Mouse (Mus musculus): ENCODE measurements around the gene Tecpr2. TPM values are rescaled to one million over a fixed set of nuclear protein-coding genes. Genes with fewer than 3 reads are reported as not detected.

Gene Tecpr2
- polyA plus RNA-seq, 1 experiment from 2014 or later: 4.7 TPM

DNA sequence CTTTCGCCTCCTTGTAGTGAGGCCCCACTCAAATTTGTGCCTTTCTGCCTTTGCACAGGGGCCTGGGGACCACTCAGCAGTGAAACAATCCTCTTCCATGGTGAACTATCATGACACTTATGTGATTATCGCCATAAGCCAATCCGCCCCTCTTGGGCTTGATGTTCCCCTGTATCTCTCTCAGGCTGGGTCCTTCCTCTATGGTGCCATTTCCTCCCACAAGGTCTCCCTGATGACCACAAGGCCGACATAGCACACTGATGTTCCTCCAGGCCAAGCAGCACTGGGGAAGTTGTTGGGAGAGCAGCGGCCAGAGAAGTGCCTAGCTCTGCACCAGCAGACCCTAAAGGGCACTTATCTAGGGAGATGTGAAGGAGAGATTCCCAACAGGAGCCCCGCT lies 85.7 kb downstream of the Tecpr2 start:
- Histone ChIP-seq H3K27me3 (no peaks in the 10 kb centered on the region), H3K9ac (no peak overlapping the region), H3K4me1 (peaks cover 18% of the 10 kb centered on the region), H3K27ac (no peak overlapping the region), H3K4me3 (replicated peaks) (no peak overlapping the region), H3K9me3 (replicated peaks) (no peaks in the 10 kb centered on the region), H3K4me2 (no peak overlapping the region), H3K36me3 (peaks cover 65% of the 10 kb centered on the region)
- WGBS: 87% methylated on average over 6 of the region's 6 CpGs
- no peak for ATAC-seq (replicated peaks; ENCODE audit: low FRiP score)

DNA sequence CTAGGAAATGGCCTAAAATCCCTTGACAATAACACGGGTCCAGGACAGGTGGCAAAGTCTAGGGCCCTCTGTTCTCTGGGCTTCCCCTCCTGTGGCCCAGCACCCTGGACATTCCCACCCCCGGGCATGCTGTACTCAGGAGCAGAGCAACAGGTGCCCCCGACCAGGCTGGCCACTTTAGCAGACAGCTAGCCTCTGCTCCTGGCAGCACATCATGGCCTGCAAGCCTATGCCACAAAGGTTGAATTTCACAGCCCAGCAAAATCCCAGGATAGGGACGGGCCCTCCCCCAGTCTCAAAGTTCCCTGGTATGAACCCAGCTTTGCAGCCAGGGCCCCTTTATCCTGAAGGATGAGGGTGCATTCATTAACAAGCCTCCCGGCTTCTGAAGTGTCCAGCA lies 86.3 kb downstream of the Tecpr2 start:
- H3K27me3 ChIP-seq: 0 out of 2 replicates have a peak, but pooled peaks cover 4% of the 10 kb centered on the region
- H3K9ac ChIP-seq: no peak overlapping the region
- H3K27ac ChIP-seq: no peak overlapping the region
- WGBS: 80% methylated on average over 5 of the region's 5 CpGs
- no peak for ATAC-seq (replicated peaks; ENCODE audit: low FRiP score)
- no peaks in the 10 kb centered on the region for H3K9me3 ChIP-seq (replicated peaks)
- H3K4me1 ChIP-seq: peaks cover 20% of the 10 kb centered on the region
- H3K36me3 ChIP-seq: peaks cover 58% of the 10 kb centered on the region
- no peak overlapping the region for H3K4me3 ChIP-seq (replicated peaks)
- no peak overlapping the region for H3K4me2 ChIP-seq

DNA sequence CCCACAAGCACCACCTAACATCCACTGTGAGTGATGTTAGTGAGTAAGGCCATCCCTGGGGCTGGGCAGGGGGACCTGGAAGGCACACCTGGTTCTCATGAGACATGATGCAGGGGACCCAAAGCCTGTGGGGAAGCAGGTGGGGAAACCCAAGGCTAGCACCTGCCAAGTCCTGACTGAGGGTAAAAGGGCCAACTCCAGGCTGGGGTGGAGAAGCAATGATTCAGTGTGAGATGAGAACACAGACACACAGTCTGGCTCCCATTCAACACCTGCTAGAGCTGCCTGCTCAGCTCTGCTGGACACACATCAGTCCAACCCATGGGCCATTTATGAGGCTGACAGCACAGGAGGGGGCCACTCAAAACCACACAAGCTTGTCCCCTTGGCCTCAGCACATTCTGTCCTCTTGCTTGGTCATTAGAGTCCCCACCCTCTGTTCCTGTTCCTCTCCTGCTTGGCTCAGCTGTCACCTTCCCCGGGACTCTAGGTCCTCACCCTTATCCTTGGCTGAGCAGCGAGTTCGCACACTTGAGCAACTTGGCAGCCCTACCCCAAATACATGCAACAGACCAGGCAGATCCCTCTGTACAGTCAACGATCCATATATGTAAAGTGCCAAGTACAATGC lies 86.9 kb downstream of the Tecpr2 start:
- no peaks in the 10 kb centered on the region for H3K9me3 ChIP-seq (replicated peaks)
- no peak for ATAC-seq (replicated peaks; ENCODE audit: low FRiP score)
- 91% methylated on average over 4 of the region's 4 CpGs for WGBS
- no peak overlapping the region for H3K4me2 ChIP-seq
- no peak overlapping the region for H3K9ac ChIP-seq
- H3K4me3 ChIP-seq (replicated peaks): no peak overlapping the region
- no peak overlapping the region for H3K27ac ChIP-seq
- 0 out of 2 replicates have a peak, but pooled peaks cover 4% of the 10 kb centered on the region for H3K27me3 ChIP-seq
- H3K36me3 ChIP-seq: peaks cover 52% of the 10 kb centered on the region
- peaks cover 20% of the 10 kb centered on the region for H3K4me1 ChIP-seq

DNA sequence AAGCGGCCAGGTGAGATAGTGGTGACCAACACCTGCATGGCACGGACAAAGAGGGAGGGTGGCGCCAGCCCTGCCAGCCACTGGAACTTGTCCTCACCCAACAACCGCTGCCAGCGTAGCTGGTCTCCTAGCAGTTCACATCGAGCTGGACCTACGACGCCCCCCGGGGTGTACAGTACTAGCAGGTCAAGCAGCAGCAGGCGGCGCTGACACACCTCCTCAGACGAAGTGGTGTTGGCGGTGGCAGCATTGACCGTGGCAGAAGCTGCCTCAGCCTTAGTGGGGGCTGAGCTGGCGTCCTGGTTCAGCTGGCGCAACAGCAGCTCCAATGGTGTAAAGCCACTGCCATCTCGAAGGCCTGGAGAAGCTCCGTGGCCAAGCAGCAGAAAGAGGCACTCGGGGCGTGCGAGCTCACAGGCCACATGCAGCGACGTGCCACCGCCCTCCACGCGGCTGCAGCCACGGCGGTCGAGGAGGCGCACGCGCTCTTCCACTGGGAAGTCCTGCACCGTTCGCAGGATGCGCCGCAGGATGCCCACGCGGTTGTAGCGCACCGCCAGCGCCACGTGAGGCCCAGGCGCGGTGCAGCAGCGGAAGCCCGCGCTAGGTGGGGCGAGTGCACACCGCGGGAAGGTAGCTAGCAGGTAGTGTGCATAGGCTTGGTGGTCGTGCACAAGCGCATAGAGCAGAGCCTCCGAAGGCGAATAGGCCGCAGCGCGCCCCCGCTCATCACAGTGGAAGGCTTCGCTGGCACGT lies 87.7 kb downstream of the Tecpr2 start:
- peaks cover 20% of the 10 kb centered on the region for H3K4me1 ChIP-seq
- H3K9ac ChIP-seq: no peak overlapping the region
- H3K4me3 ChIP-seq (replicated peaks): no peak overlapping the region
- WGBS: 94% methylated on average over 60 of the region's 60 CpGs
- peaks cover 50% of the 10 kb centered on the region for H3K36me3 ChIP-seq
- H3K27ac ChIP-seq: no peak overlapping the region
- 0 out of 2 replicates have a peak, but pooled peaks cover 4% of the 10 kb centered on the region for H3K27me3 ChIP-seq
- no peak overlapping the region for H3K4me2 ChIP-seq
- no peaks in the 10 kb centered on the region for H3K9me3 ChIP-seq (replicated peaks)
- ATAC-seq (replicated peaks; ENCODE audit: low FRiP score): no peak

DNA sequence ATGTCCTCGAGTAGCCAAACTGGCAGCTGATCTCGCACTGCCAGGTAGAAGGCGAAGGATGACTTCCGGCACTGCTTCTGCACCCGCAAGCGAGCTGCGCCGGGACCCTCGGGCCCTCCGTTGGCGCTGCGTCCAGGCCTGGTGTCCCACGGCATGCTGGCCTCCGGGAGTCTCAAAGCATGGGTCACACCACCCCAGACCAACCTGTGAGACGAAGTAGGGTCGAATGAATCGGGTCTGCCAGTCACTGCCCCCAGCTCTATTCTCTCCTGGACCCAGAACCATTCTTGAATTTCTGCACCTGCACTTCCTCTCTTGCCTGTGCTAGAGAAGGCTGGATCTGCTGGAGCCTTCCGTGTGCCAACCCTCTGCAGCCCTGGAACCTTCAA lies 88.3 kb downstream of the Tecpr2 start:
- 98% methylated on average over 18 of the region's 18 CpGs for WGBS
- 0 out of 2 replicates have a peak, but pooled peaks cover 4% of the 10 kb centered on the region for H3K27me3 ChIP-seq
- no peak overlapping the region for H3K9ac ChIP-seq
- no peak for ATAC-seq (replicated peaks; ENCODE audit: low FRiP score)
- H3K4me3 ChIP-seq (replicated peaks): peak overlapping the region; percentile 91; the same call in 1 of the 2 replicates
- H3K4me2 ChIP-seq: peak overlapping the region; percentile 88; the same call in 1 of the 2 replicates
- no peaks in the 10 kb centered on the region for H3K9me3 ChIP-seq (replicated peaks)
- peaks cover 20% of the 10 kb centered on the region for H3K4me1 ChIP-seq
- H3K27ac ChIP-seq: no peak overlapping the region
- peaks cover 46% of the 10 kb centered on the region for H3K36me3 ChIP-seq

DNA sequence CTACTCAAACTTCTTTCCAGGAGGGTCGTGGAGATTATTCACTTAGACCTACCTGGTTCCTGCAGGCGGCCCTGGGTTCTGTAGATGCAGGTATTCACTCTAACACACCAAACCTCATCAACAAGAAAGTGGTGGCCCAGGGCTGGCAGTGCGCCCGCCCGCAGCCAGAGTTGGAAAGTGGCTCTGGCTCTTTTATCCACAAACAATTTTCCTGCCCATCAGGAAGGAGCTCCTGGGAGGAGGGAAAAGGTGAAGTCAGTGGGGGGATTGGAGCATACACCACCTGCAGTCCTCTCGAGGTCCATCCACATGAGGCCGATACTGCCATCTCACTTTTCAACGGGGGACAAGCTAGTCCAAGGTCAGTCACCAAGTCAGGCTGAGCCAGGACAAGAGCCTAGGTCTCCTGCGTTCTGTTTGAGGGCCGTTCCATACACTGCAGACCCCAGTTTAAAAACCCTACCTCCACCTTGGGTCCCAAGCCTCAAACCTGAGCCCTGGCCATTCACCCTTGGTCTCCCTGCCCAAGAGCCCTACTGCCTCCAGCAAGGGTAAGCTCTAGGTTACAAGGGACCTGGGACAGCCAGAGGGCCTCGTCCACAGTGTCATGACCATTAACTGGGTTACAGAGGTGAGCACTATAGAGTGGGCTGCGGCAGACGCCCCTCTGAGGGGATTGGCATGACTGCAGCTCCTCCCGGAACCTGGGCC lies 89.0 kb downstream of the Tecpr2 start:
- ATAC-seq (replicated peaks; ENCODE audit: low FRiP score): no peak; the same call in 1 of the 2 replicates

DNA sequence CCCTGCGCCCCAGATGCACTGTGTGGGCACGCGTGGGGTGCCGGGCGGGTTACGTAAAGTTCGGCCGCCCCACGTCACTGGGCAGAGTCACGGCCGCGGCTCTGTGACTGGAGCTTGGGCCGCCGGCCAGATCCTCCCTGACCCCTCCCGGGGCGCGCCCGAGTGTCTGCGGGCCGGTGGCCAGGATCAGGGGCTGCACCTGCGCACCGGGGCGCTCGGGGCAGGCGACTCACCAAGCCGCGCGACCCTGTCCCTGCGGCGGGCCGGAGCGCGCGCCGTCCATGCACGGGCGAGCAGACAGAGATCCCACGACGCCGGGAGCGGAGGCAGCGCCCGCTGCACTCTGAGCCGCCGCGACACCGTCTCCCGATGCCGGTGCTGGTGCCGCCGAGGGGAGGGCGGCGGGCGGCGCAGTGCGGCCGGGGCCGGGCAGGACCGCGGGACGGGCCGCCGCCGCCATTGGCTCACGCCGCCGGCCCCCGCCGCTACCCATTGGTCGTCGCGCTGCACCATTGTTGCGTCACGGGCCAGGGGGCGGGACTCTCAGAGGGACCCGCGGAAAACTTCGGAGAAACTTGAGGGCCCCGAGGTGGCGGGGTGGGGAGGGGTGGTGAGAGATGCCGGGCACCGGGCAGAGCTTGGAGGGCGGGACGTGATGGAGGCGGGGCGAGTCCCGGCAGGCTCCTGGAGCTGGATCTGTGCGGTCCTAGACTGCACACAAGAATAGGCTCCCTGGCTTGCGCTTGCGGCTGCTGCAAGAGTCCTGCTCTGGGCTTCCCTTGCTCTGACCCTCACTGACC lies 89.7 kb downstream of the Tecpr2 start, which contains the start of gene Ankrd9:
TSS of gene Ankrd9 (minus strand) at position 434 of the 800 bp plus-strand sequence.
- WGBS: under 1% methylated on average over 90 of the region's 90 CpGs
- peak within 1 kb of the TSS; percentile 91 for H3K9ac ChIP-seq
- peaks cover 34% of the 10 kb centered on the region for H3K36me3 ChIP-seq
- peaks cover 21% of the 10 kb centered on the region for H3K4me1 ChIP-seq
- H3K27ac ChIP-seq: peak within 1 kb of the TSS; percentile 79
- H3K4me3 ChIP-seq (replicated peaks): peak within 1 kb of the TSS; percentile 91
- ATAC-seq (replicated peaks; ENCODE audit: low FRiP score): peak; percentile 97
- H3K27me3 ChIP-seq: 0 out of 2 replicates have a peak, but pooled peaks cover 4% of the 10 kb centered on the region
- peak within 1 kb of the TSS; percentile 88 for H3K4me2 ChIP-seq
- no peaks in the 10 kb centered on the region for H3K9me3 ChIP-seq (replicated peaks)

More for the DNA sequence above, 89.0 kb downstream of the Tecpr2 start:
- Histone ChIP-seq H3K4me1 (peaks cover 20% of the 10 kb centered on the region), H3K27ac (peak overlapping the region; percentile 79), H3K36me3 (peaks cover 41% of the 10 kb centered on the region), H3K9me3 (replicated peaks) (no peaks in the 10 kb centered on the region), H3K4me2 (peak overlapping the region; percentile 88), H3K9ac (peak overlapping the region; percentile 91), H3K4me3 (replicated peaks) (peak overlapping the region; percentile 91), H3K27me3 (0 out of 2 replicates have a peak, but pooled peaks cover 4% of the 10 kb centered on the region)
- WGBS: 44% methylated on average over 14 of the region's 14 CpGs

DNA sequence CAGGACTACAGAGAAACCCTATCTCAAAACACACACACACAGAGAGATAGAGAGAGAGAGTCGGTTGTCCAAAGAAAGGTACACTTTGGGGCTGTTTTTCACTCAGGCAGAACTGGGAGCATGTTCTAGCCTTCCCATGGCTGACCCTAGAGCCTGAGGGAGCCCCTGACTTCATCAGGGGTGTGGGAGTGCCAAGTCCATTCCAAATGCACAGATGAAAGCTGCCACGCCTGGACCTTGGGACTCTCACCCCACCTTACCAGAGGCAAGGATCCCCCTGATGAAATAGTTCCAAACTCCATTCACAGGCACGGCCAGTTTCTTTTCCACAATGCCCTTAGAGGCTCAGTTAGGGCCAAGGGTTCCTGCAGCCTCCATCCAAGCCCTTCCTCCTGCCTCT lies 90.7 kb downstream of the Tecpr2 start:
- 75% methylated on average over 3 of the region's 3 CpGs for WGBS
- H3K27ac ChIP-seq: peak overlapping the region; percentile 79; the same call in 1 of the 2 replicates
- H3K9ac ChIP-seq: no peak overlapping the region
- no peaks in the 10 kb centered on the region for H3K9me3 ChIP-seq (replicated peaks)
- 0 out of 2 replicates have a peak, but pooled peaks cover 4% of the 10 kb centered on the region for H3K27me3 ChIP-seq
- H3K36me3 ChIP-seq: peaks cover 24% of the 10 kb centered on the region
- peak overlapping the region; percentile 91 for H3K4me3 ChIP-seq (replicated peaks)
- no peak for ATAC-seq (replicated peaks; ENCODE audit: low FRiP score)
- H3K4me2 ChIP-seq: peak overlapping the region; percentile 88; the same call in 1 of the 2 replicates
- H3K4me1 ChIP-seq: peaks cover 31% of the 10 kb centered on the region

DNA sequence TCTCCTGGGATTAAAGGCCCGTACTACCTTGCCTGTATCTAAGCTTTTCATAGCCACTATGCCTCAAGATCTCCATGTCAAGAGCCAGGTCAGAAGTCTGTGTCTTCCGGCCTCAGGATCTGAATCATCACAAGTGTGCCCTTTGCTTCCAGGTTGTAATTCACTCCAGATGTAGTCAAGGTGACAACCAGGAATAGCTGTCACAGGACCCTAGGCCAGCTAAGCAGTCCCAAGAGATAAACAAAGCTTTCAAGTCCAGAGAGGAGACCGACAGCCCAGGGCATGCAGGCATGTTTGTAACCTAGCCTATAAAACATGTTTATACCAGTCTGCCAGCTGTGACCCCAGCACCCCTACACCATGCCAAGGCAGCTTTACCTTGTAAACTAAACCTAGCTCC lies 92.7 kb downstream of the Tecpr2 start:
- ATAC-seq (replicated peaks; ENCODE audit: low FRiP score): no peak

DNA sequence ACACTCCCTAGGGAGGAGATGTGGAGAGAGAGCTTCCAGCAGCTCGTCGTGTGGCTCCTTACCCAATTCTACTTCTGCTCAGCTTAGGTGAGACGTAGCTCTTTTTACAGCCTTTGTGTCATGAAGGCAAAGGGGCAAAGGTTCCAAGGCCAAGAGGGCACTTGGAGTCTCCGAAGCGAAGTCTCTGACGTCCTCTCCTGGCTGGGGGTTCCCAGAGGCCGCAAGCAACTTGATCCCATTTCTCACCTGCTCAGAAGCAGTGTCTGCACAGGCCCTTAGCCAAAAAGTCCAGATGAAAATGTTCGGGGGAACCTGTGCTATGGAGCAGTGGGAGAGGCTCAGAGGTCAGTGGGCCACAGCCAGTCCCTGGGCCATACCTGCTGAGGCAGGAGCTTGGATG lies 94.0 kb downstream of the Tecpr2 start:
- no peak for ATAC-seq (replicated peaks; ENCODE audit: low FRiP score)
- H3K9me3 ChIP-seq (replicated peaks): no peaks in the 10 kb centered on the region
- no peak overlapping the region for H3K4me3 ChIP-seq (replicated peaks)
- H3K36me3 ChIP-seq: no peaks in the 10 kb centered on the region
- no peak overlapping the region for H3K9ac ChIP-seq
- no peak overlapping the region for H3K4me2 ChIP-seq
- WGBS: 60% methylated on average over 8 of the region's 8 CpGs
- no peak overlapping the region for H3K27ac ChIP-seq
- H3K4me1 ChIP-seq: peaks cover 28% of the 10 kb centered on the region
- H3K27me3 ChIP-seq: 0 out of 2 replicates have a peak, but pooled peaks cover 4% of the 10 kb centered on the region

More for the DNA sequence above, 92.7 kb downstream of the Tecpr2 start:
- WGBS: 59% methylated on average over 3 of the region's 3 CpGs
- H3K9me3 ChIP-seq (replicated peaks): no peaks in the 10 kb centered on the region
- peaks cover 5% of the 10 kb centered on the region for H3K36me3 ChIP-seq
- H3K4me3 ChIP-seq (replicated peaks): no peak overlapping the region
- no peak overlapping the region for H3K27ac ChIP-seq
- no peak overlapping the region for H3K4me2 ChIP-seq
- no peak overlapping the region for H3K9ac ChIP-seq
- H3K4me1 ChIP-seq: peaks cover 32% of the 10 kb centered on the region
- H3K27me3 ChIP-seq: 0 out of 2 replicates have a peak, but pooled peaks cover 4% of the 10 kb centered on the region

DNA sequence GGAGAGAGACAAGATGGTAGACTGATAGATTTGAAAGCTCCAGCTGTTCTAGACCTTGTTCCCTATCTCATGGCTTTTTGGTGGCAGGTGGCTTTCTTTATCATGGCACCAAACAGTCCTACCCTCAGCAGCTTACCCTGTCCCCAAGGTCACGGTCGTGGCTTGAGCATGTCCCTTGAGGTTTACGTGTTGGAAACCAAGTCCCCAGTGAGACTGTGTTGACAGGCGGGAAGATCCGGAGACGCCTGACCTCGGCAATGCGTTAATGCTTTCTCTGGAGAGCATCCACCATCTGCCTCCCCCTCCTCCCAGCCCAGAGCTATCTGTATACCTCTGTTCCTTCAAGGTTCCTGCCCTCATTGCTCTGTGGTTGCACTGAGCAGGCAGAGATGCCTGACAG lies 94.7 kb downstream of the Tecpr2 start:
- Histone ChIP-seq H3K9me3 (replicated peaks) (no peaks in the 10 kb centered on the region), H3K4me2 (no peak overlapping the region), H3K4me3 (replicated peaks) (no peak overlapping the region), H3K4me1 (peaks cover 22% of the 10 kb centered on the region), H3K9ac (no peak overlapping the region), H3K36me3 (no peaks in the 10 kb centered on the region), H3K27me3 (0 out of 2 replicates have a peak, but pooled peaks cover 4% of the 10 kb centered on the region), H3K27ac (no peak overlapping the region)
- ATAC-seq (replicated peaks; ENCODE audit: low FRiP score): no peak
- 76% methylated on average over 8 of the region's 8 CpGs for WGBS

Data from kidney, embryonic 15.5 days (tissue).